Comparison of ENCODE assay signal across 8 mouse cellular contexts in the genomic region with DNA sequence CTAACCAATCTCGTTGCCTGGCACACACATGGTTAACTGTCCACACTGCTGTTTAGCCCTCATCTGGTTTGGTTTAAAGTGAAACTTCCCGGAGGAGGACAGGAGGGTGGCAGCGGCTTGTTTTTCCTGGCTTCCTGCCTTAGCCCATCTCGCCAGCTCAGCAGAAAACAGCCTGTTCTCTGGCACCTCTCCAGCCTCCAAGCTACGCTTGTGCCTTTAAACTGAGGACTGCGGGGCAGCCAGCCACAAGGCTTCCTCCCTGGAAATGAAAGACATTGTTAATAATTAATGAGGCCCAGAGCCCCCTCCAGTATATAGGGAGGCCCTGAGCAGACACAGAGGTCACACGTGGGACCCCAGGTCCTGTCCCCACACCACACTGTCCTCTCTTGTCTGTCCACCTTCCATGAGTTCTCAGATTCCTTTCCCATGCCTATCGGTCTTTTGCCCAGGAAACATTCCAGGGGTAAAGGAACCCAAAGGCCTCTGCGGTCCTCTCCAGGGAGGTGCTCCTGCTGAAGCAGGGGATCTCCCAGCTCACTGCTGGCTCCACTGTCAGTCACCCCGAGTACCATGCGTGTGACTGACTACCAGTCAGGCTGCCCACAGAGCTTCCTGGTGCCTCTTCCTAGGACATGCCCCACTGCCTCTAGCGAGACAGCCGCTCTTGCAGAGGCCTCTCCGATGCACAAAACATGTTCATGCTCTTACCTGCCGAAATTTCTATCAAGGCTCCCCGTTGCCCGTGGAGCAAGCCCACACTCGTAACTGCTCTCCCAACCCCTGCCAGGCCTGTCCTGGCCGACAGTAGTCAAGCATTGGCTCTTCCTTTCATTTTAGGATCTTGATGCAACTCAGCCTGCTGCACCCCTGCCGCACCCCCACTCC.
DNase-seq lines count a peak whose midpoint lies in the region; ATAC-seq and TF ChIP-seq lines count a peak whose summit lies in the region.

No protein-coding gene starts in this region.

- H3K9me3 ChIP-seq in liver, embryonic 14.5 days (ENCODE audit: control insufficient read depth, low read length) = no peaks in the 10 kb centered on the region

- 30% methylated on average over 20 of the region's 20 CpGs for WGBS in cerebellum, adult 2 months
- 40% methylated on average over 20 of the region's 20 CpGs for WGBS in liver, embryonic 14.5 days (ENCODE audit: insufficient replicate concordance)

- ATAC-seq in frontal cortex, adult (ENCODE audit: low TSS enrichment) = peak; percentile 78
- ATAC-seq in liver, embryonic 14.5 days (ENCODE audit: insufficient read depth) = peak; percentile 54
- no peak for ATAC-seq in activated CD4-positive, CD25-positive, alpha-beta regulatory T cell, adult 4 months

- DNase-seq in MN1 (ENCODE audit: low spot score) = peak; percentile 88
- DNase-seq in cerebellum, adult 2 months = peak; percentile 88
- DNase-seq in heart, postnatal 25 days (ENCODE audit: low spot score) = peak; percentile 88
- DNase-seq in layer of hippocampus, adult 11-12 months (ENCODE audit: low spot score) = peak; percentile 96
- peak in 1 of 3 experiments; percentile 24 for DNase-seq in liver, embryonic 14.5 days (ENCODE audit: low read depth in 3 of 3, low spot score in 3 of 3)
- peak; percentile 92 for DNase-seq in ovary, postnatal 14 days (ENCODE audit: low spot score)

- H3K27ac ChIP-seq in cerebellum, adult 2 months (ENCODE audit: insufficient read depth, low read length) = peak overlapping the region; percentile 13; the same call in 1 of the 2 replicates
- H3K27ac ChIP-seq in liver, embryonic 14.5 days = no peak overlapping the region

- TF ChIP-seq EP300 in liver, embryonic 14.5 days (IDR thresholded peaks at IDR 0.05; ENCODE audit: low read depth) = no peak

- H3K4me2 ChIP-seq in liver, embryonic 14.5 days (ENCODE audit: low read depth) = no peak overlapping the region

- H3K36me3 ChIP-seq in liver, embryonic 14.5 days (replicated peaks; ENCODE audit: control insufficient read depth, insufficient read depth, low read depth) = no peaks in the 10 kb centered on the region; the same call in 1 of the 2 replicates

- peak overlapping the region; percentile 51 for H3K4me3 ChIP-seq in cerebellum, adult 2 months (replicated peaks; ENCODE audit: insufficient read depth, low read depth, low read length)
- H3K4me3 ChIP-seq in liver, embryonic 14.5 days (ENCODE audit: insufficient read depth in 1 of 2, low read depth in 2 of 2, low read length in 2 of 2) = no peak overlapping the region

- H3K27me3 ChIP-seq in cerebellum, adult 2 months (ENCODE audit: control insufficient read depth, insufficient read depth, low read length) = no peaks in the 10 kb centered on the region
- no peaks in the 10 kb centered on the region for H3K27me3 ChIP-seq in liver, embryonic 14.5 days (ENCODE audit: control insufficient read depth, insufficient read depth, low read length)

- H3K9ac ChIP-seq in liver, embryonic 14.5 days (replicated peaks) = no peak overlapping the region

- intact Hi-C loops in heart, postnatal 25 days (cut with DNase I) = no loop called here

- TF ChIP-seq CTCF in cerebellum, adult 2 months (IDR thresholded peaks at IDR 0.05; ENCODE audit: borderline replicate concordance, insufficient read depth, low read depth, low read length) = no peak
- TF ChIP-seq CTCF in liver, embryonic 14.5 days (IDR thresholded peaks at IDR 0.05; ENCODE audit: low read depth) = no peak

- H3K4me1 ChIP-seq in cerebellum, adult 2 months (ENCODE audit: control insufficient read depth, insufficient read depth, low read length) = peaks cover 29% of the 10 kb centered on the region
- peaks cover 0 to 12% of the 10 kb centered on the region in 2 experiments; a peak in 2 of 4 replicates for H3K4me1 ChIP-seq in liver, embryonic 14.5 days (replicated peaks; ENCODE audit: control insufficient read depth in 2 of 2, insufficient read depth in 2 of 2, low read length in 1 of 2)

- no peak for TF ChIP-seq POLR2A in cerebellum, adult 2 months (IDR thresholded peaks at IDR 0.05; ENCODE audit: borderline replicate concordance, insufficient read depth, low read length)
